Mouse (Mus musculus) heart, adult 2 months (tissue): ENCODE results near the gene Hrasls5.

Experiments used
- CTCF ChIP-seq: fragments of 200-600 bp; IDR thresholded peaks from 2 replicates; pipeline ENCODE4 v1.8.1; 2022; ENCODE audit warnings: antibody characterized with exemption, mild to moderate bottlenecking, moderate library complexity
- POLR2A ChIP-seq: fragments of 200-500 bp; IDR thresholded peaks from 2 replicates; pipeline ENCODE4 v1.6.1; 2011; ENCODE audit warnings: mild to moderate bottlenecking, low read depth, low read length, control low read depth; ENCODE audit not compliant: insufficient read depth

- TF ChIP-seq POLR2A (no peak), CTCF (no peak)
Measured at GRCm38 (mm10) chr19:7604107-7604506, 8.2 kb upstream of the Hrasls5 start.
